Mouse (Mus musculus) lung, adult 2 months (tissue): ENCODE data around the gene Cuedc1.

Experiments used
- CTCF ChIP-seq: fragments of 200-500 bp; IDR thresholded peaks from 2 replicates; pipeline ENCODE4 v1.5.1; 2011; ENCODE audit warnings: mild to moderate bottlenecking, low read length, control low read depth; ENCODE audit not compliant: insufficient read depth
- POLR2A ChIP-seq: fragments of 200-500 bp; IDR thresholded peaks from 2 replicates; pipeline ENCODE4 v1.6.1; 2011; ENCODE audit warnings: low read depth, mild to moderate bottlenecking, control low read depth, low read length, borderline replicate concordance; ENCODE audit errors: extremely low read depth

GRCm38 (mm10) chr11:88128461-88128860, 30.6 kb downstream of the Cuedc1 start:
- TF ChIP-seq CTCF (no peak), POLR2A (no peak)
